Comparison of ENCODE assay signal across 8 mouse cellular contexts in genomic region chr8:88451658-88452500, GRCm38 (mm10).
A peak's percentile ranks its signal among the peaks of the same experiment; 100 is the strongest.
DNase-seq lines count a peak whose midpoint lies in the region; ATAC-seq and TF ChIP-seq lines count a peak whose summit lies in the region.

No protein-coding gene starts in this region.

- H3K36me3 ChIP-seq in forebrain, postnatal 0 days (ENCODE audit: insufficient read depth) = no peaks in the 10 kb centered on the region
- no peaks in the 10 kb centered on the region for H3K36me3 ChIP-seq in liver, embryonic 12.5 days
- H3K36me3 ChIP-seq in neural tube, embryonic 15.5 days = no peaks in the 10 kb centered on the region

- no peak overlapping the region; the same call in 1 of the 2 replicates for H3K4me3 ChIP-seq in layer of hippocampus, adult 2 months
- H3K4me3 ChIP-seq in forebrain, postnatal 0 days (ENCODE audit: low read depth, low read length) = no peak overlapping the region
- no peak overlapping the region for H3K4me3 ChIP-seq in liver, embryonic 12.5 days
- H3K4me3 ChIP-seq in neural tube, embryonic 15.5 days (replicated peaks) = no peak overlapping the region

- DNase-seq in layer of hippocampus, adult 2 months (ENCODE audit: low spot score in 2 of 2) = no peak
- no peak for DNase-seq in layer of hippocampus, adult 9-10 months (ENCODE audit: low spot score)
- DNase-seq in forebrain, postnatal 0 days = no peak
- no peak for DNase-seq in right cerebral cortex, postnatal 25 days
- DNase-seq in spleen, adult 12 weeks (ENCODE audit: low spot score) = no peak
- no peak for DNase-seq in left cerebral cortex, postnatal 4 days

- H3K4me2 ChIP-seq in forebrain, postnatal 0 days (ENCODE audit: low read depth) = 0 out of 2 replicates have a peak overlapping the region, but pooled peaks have one; percentile 2
- peak overlapping the region; percentile 15; the same call in 1 of the 2 replicates for H3K4me2 ChIP-seq in liver, embryonic 12.5 days
- H3K4me2 ChIP-seq in neural tube, embryonic 15.5 days = peak overlapping the region; percentile 22; the same call in 1 of the 2 replicates

- no peak overlapping the region for H3K9ac ChIP-seq in forebrain, postnatal 0 days
- no peak overlapping the region for H3K9ac ChIP-seq in liver, embryonic 12.5 days
- no peak overlapping the region for H3K9ac ChIP-seq in neural tube, embryonic 15.5 days (replicated peaks)

- intact Hi-C loops in left cerebral cortex, postnatal 4 days (cut with DNase I) = no loop called here

- no peak for ATAC-seq in forebrain, postnatal 0 days
- no peak for ATAC-seq in liver, embryonic 12.5 days
- no peak for ATAC-seq in neural tube, embryonic 15.5 days (ENCODE audit: low FRiP score)

- H3K4me1 ChIP-seq in forebrain, postnatal 0 days (ENCODE audit: insufficient read depth) = peaks cover 3% of the 10 kb centered on the region; the same call in 1 of the 2 replicates
- H3K4me1 ChIP-seq in liver, embryonic 12.5 days = peaks cover 19% of the 10 kb centered on the region
- H3K4me1 ChIP-seq in neural tube, embryonic 15.5 days = peaks cover 62% of the 10 kb centered on the region

- no peak overlapping the region for H3K27ac ChIP-seq in layer of hippocampus, adult 2 months
- no peak overlapping the region for H3K27ac ChIP-seq in forebrain, postnatal 0 days (ENCODE audit: low read depth, low read length)
- H3K27ac ChIP-seq in liver, embryonic 12.5 days = no peak overlapping the region
- H3K27ac ChIP-seq in neural tube, embryonic 15.5 days (replicated peaks) = no peak overlapping the region

- WGBS in forebrain, postnatal 0 days = 22% methylated on average over 17 of the region's 17 CpGs
- 17% methylated on average over 17 of the region's 17 CpGs for WGBS in liver, embryonic 12.5 days (ENCODE audit: insufficient replicate concordance)
- WGBS in neural tube, embryonic 15.5 days = 28% methylated on average over 17 of the region's 17 CpGs

- peaks cover 30% of the 10 kb centered on the region for H3K27me3 ChIP-seq in forebrain, postnatal 0 days (ENCODE audit: insufficient read depth, low read length)
- H3K27me3 ChIP-seq in liver, embryonic 12.5 days (replicated peaks) = peaks cover 84% of the 10 kb centered on the region
- peaks cover 22% of the 10 kb centered on the region for H3K27me3 ChIP-seq in neural tube, embryonic 15.5 days (replicated peaks)

- TF ChIP-seq CTCF in layer of hippocampus, adult 2 months (conservative IDR thresholded peaks at IDR 0.05) = peak; percentile 60
- TF ChIP-seq CTCF in forebrain, postnatal 0 days (IDR thresholded peaks at IDR 0.05; ENCODE audit: low read depth) = peak; percentile 34

- H3K9me3 ChIP-seq in forebrain, postnatal 0 days (ENCODE audit: low read length) = no peaks in the 10 kb centered on the region
- H3K9me3 ChIP-seq in liver, embryonic 12.5 days (replicated peaks) = no peaks in the 10 kb centered on the region
- H3K9me3 ChIP-seq in neural tube, embryonic 15.5 days (replicated peaks) = no peaks in the 10 kb centered on the region
